Mouse (Mus musculus): ENCODE data around the gene Eya2. TPM values are rescaled to one million over a fixed set of nuclear protein-coding genes. Genes with fewer than 3 reads are reported as not detected.

The Eya2 gene
- polyA plus RNA-seq, 1 experiment from 2014 or later = 0.16 TPM

DNA sequence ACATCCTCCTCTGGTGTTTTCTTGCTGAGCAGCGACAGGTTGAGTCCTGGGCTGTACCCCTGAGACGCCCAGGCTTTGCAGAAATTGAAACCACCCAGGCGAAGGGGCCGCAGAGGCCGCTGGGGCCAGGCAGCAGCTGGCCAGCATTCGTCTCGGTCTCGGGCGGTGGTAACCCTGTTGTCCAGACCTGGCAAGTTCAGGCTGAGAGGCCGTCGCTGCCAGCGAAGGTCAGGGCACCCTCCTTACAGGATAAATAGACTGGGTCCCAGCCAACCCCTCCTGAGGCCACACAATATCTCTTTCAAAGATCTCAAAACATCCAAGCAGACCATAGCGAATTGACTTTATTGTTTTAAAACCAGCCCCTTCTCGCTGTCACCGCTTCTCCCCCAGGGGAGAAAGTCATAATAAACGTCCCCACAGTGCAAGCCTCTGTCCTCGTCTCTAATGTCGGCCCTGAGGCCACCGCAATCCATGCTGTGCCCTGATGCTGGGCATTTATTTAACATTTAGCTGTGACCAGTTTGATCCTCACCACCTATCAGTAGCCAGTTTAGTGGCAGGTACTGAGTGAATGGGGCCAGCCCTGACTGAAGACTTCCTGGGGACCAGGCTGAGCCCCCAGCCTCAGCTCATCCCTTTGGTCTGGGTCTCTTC lies 105.5 kb downstream of the Eya2 start:
- no peaks in the 10 kb centered on the region for H3K27me3 ChIP-seq (replicated peaks; ENCODE audit: control insufficient read depth, insufficient read depth, low read length)
- no peak overlapping the region for H3K4me3 ChIP-seq (ENCODE audit: low read depth, low read length)
- WGBS = 76% methylated on average over 19 of the region's 19 CpGs
- no peak for TF ChIP-seq CTCF (IDR thresholded peaks at IDR 0.05; ENCODE audit: low read depth)
- ATAC-seq = no peak
- H3K4me1 ChIP-seq (replicated peaks; ENCODE audit: control insufficient read depth, insufficient read depth, low read length) = no peaks in the 10 kb centered on the region
- H3K9me3 ChIP-seq (ENCODE audit: control insufficient read depth) = no peaks in the 10 kb centered on the region
- H3K9ac ChIP-seq (ENCODE audit: low read depth, low read length) = no peak overlapping the region
- no peak overlapping the region for H3K27ac ChIP-seq (ENCODE audit: low read depth, low read length)
- no peaks in the 10 kb centered on the region for H3K36me3 ChIP-seq (ENCODE audit: control insufficient read depth, insufficient read depth)
- H3K4me2 ChIP-seq (replicated peaks; ENCODE audit: low read depth) = no peak overlapping the region

GRCm38 (mm10) chr2:165703033-165703805 lies 108.4 kb downstream of the Eya2 start:
- ATAC-seq = no peak
- no peaks in the 10 kb centered on the region for H3K27me3 ChIP-seq (replicated peaks; ENCODE audit: control insufficient read depth, insufficient read depth, low read length)

DNA sequence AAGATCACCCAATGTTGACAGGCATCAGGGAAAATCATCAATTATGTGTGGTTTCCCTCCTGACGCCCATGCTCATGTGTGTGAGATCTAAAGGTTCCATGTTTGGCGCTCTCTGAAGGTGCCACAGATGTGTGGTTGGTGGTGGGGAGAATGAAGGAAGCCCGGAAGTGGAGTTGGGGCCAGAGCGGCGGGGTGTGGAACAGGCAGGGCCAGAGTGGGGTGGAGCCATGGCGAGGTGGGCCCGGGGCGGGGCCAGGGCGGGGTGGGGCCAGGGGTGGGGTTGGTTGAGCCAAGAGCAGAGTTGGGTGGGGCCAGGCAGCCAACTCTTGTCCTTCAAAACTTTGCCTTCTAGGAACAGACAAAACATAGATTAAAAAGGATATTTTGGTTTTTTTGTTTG lies 113.4 kb downstream of the Eya2 start:
- no peak for TF ChIP-seq CTCF (IDR thresholded peaks at IDR 0.05; ENCODE audit: low read depth)
- H3K27ac ChIP-seq (ENCODE audit: low read depth, low read length) = no peak overlapping the region
- no peaks in the 10 kb centered on the region for H3K4me1 ChIP-seq (replicated peaks; ENCODE audit: control insufficient read depth, insufficient read depth, low read length)
- H3K4me2 ChIP-seq (replicated peaks; ENCODE audit: low read depth) = no peak overlapping the region
- no peaks in the 10 kb centered on the region for H3K9me3 ChIP-seq (ENCODE audit: control insufficient read depth)
- no peaks in the 10 kb centered on the region for H3K36me3 ChIP-seq (ENCODE audit: control insufficient read depth, insufficient read depth)
- H3K4me3 ChIP-seq (ENCODE audit: low read depth, low read length) = no peak overlapping the region
- no peak overlapping the region for H3K9ac ChIP-seq (ENCODE audit: low read depth, low read length)
- 67% methylated on average over 9 of the region's 9 CpGs for WGBS
- H3K27me3 ChIP-seq (replicated peaks; ENCODE audit: control insufficient read depth, insufficient read depth, low read length) = no peaks in the 10 kb centered on the region
- no peak for ATAC-seq

More at GRCm38 (mm10) chr2:165703033-165703805, 108.4 kb downstream of the Eya2 start:
- Histone ChIP-seq H3K36me3 (ENCODE audit: control insufficient read depth, insufficient read depth) (no peaks in the 10 kb centered on the region), H3K27ac (ENCODE audit: low read depth, low read length) (no peak overlapping the region), H3K4me3 (ENCODE audit: low read depth, low read length) (no peak overlapping the region), H3K4me1 (replicated peaks; ENCODE audit: control insufficient read depth, insufficient read depth, low read length) (no peaks in the 10 kb centered on the region), H3K9me3 (ENCODE audit: control insufficient read depth) (no peaks in the 10 kb centered on the region), H3K9ac (ENCODE audit: low read depth, low read length) (no peak overlapping the region), H3K4me2 (replicated peaks; ENCODE audit: low read depth) (no peak overlapping the region)
- no peak for TF ChIP-seq CTCF (IDR thresholded peaks at IDR 0.05; ENCODE audit: low read depth)
- 66% methylated on average over 9 of the region's 9 CpGs for WGBS

DNA sequence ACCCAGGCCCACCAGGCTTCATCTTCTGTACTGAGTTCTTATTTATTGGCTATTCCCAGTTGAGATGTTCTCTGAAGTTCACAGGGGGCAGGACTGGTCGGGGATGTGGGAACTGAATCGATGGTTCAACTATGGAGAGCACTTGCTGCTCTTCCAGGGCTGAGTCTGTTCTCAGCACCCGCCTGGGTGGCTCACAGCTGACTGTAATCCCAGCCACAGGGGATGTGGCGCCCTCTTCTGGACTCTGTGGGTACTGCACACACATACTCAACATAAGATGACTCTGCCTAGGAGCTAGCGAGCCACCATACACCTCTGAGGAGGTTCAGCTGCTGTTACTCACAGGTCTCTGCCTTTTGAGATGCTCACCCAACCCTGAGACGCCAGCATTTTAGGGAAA lies 121.9 kb downstream of the Eya2 start:
- no peak overlapping the region for H3K9ac ChIP-seq (ENCODE audit: low read depth, low read length)
- ATAC-seq = no peak
- 81% methylated on average over 6 of the region's 6 CpGs for WGBS
- no peak overlapping the region for H3K27ac ChIP-seq (ENCODE audit: low read depth, low read length)
- TF ChIP-seq CTCF (IDR thresholded peaks at IDR 0.05; ENCODE audit: low read depth) = peak; percentile 61
- no peaks in the 10 kb centered on the region for H3K36me3 ChIP-seq (ENCODE audit: control insufficient read depth, insufficient read depth)
- H3K27me3 ChIP-seq (replicated peaks; ENCODE audit: control insufficient read depth, insufficient read depth, low read length) = no peaks in the 10 kb centered on the region
- no peaks in the 10 kb centered on the region for H3K9me3 ChIP-seq (ENCODE audit: control insufficient read depth)
- no peak overlapping the region for H3K4me2 ChIP-seq (replicated peaks; ENCODE audit: low read depth)
- H3K4me3 ChIP-seq (ENCODE audit: low read depth, low read length) = no peak overlapping the region
- no peaks in the 10 kb centered on the region for H3K4me1 ChIP-seq (replicated peaks; ENCODE audit: control insufficient read depth, insufficient read depth, low read length)

DNA sequence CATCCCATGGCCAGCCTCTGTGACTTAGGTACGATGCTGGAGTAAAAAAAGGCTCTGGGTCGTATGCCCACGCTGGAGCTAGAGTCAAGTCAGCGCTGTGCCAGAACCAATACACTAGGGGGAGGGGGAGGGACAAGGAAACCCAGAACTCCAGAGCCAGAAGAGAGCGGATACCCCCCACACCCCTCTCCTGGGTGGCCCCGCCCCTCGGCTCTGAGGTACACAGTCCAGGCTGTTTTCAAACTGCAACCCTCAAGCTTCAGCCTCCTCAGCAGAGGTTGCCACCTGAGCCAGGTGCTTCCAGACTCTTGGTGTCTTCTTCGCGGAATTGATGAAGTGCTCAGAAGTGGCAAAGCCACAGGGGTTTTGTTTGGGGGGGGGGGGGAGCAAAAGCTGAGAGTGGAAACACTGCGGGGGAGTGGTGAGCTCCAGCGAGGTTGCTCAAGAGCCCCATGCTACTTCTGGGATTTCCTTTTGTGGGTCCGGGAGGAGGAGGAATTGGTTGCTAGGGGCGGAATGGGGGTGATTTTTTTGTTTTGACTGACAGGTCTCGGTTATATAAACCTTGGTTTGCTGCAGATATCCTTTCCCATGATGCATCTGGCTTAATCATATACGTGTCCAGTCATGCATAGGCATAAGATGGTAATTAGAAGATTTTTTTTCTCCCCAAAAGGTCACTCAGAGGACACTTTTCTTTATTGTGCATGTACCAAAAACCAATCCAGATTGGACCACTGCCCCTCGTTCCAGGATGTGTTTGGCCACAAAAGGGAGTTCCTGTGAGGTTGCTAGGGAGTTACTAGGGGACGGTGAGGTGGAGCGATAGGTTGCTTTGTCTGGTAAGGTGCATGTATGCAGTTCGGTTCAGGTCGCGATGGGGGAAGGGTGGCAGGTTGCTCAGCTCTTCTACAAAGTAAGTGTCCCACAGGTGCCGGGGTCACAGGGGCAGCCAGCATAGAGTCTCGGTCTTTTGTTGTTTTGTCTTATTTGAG lies 122.6 kb downstream of the Eya2 start:
- Histone ChIP-seq H3K4me3 (ENCODE audit: low read depth, low read length) (no peak overlapping the region), H3K27ac (ENCODE audit: low read depth, low read length) (no peak overlapping the region), H3K9me3 (ENCODE audit: control insufficient read depth) (no peaks in the 10 kb centered on the region), H3K9ac (ENCODE audit: low read depth, low read length) (no peak overlapping the region), H3K27me3 (replicated peaks; ENCODE audit: control insufficient read depth, insufficient read depth, low read length) (no peaks in the 10 kb centered on the region), H3K36me3 (ENCODE audit: control insufficient read depth, insufficient read depth) (no peaks in the 10 kb centered on the region), H3K4me1 (replicated peaks; ENCODE audit: control insufficient read depth, insufficient read depth, low read length) (no peaks in the 10 kb centered on the region), H3K4me2 (replicated peaks; ENCODE audit: low read depth) (no peak overlapping the region)
- TF ChIP-seq CTCF (IDR thresholded peaks at IDR 0.05; ENCODE audit: low read depth) = no peak
- WGBS = 65% methylated on average over 23 of the region's 23 CpGs
- no peak for ATAC-seq

- Histone ChIP-seq H3K27me3 (replicated peaks; ENCODE audit: control insufficient read depth, insufficient read depth, low read length) (no peaks in the 10 kb centered on the region), H3K4me3 (ENCODE audit: low read depth, low read length) (no peak overlapping the region), H3K9ac (ENCODE audit: low read depth, low read length) (no peak overlapping the region), H3K4me2 (replicated peaks; ENCODE audit: low read depth) (no peak overlapping the region), H3K4me1 (replicated peaks; ENCODE audit: control insufficient read depth, insufficient read depth, low read length) (no peaks in the 10 kb centered on the region), H3K27ac (ENCODE audit: low read depth, low read length) (no peak overlapping the region), H3K9me3 (ENCODE audit: control insufficient read depth) (no peaks in the 10 kb centered on the region), H3K36me3 (ENCODE audit: control insufficient read depth, insufficient read depth) (no peaks in the 10 kb centered on the region)
- no peak for TF ChIP-seq CTCF (IDR thresholded peaks at IDR 0.05; ENCODE audit: low read depth)
- WGBS = 76% methylated on average over 8 of the region's 8 CpGs
- no peak for ATAC-seq
These were observed 124.5 kb downstream of the Eya2 start for GRCm38 (mm10) chr2:165719382-165719781.
